Mouse (Mus musculus) liver, embryonic 14.5 days (tissue): ENCODE results near the gene Naif1.

ENCODE experiments used
- CTCF ChIP-seq: IDR thresholded peaks from 2 replicates; pipeline ENCODE4 v1.5.1; 2016; ENCODE audit warnings: antibody characterized with exemption, low read depth, control low read depth
- EP300 ChIP-seq: IDR thresholded peaks from 2 replicates; pipeline ENCODE4 v1.6.1; 2016; ENCODE audit warnings: antibody characterized with exemption, low read depth

DNA sequence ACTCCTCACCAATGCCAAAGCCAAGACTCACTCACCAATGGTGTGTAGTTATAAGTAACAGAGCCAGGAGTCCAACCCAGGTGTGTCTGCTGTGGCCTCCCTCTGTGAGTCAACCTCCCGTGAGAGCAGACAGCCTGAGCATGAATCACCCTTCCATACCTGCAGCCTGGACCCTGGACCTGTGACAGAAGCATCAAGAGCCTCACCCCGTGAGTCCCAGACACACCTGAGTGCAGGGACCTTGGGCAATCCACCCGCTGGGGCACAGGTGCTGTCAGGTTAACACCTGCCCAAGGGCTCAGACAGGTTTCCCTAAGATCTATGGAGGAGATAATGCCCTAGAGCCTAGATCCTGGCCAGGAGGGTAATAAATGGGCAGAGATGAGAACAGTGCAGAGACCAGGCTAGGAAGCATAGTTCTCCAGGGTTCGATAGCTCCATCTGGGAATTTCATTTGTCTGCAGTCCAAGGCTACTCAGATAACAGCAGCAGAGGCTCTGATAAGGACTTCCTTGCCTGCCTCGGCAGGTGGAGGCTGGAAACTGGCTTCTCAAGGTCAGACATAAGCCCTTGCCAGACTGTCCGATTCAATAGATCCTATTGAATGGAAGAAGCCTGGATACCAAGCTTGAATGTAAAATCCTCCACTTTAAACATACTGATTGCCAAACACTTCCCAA lies 20.9 kb downstream of the Naif1 start:
- TF ChIP-seq CTCF = no peak
- TF ChIP-seq EP300 = no peak
